Mouse (Mus musculus): Measurements from ENCODE around the gene Dnaja3.
A peak's percentile ranks its signal among the peaks of the same experiment; 100 is the strongest.
"Not testable (repeated sequence)": the region's sequence is repeated elsewhere in the genome, so short reads cannot be mapped to it uniquely, and the experiment has no call there.

The Dnaja3 gene

DNA sequence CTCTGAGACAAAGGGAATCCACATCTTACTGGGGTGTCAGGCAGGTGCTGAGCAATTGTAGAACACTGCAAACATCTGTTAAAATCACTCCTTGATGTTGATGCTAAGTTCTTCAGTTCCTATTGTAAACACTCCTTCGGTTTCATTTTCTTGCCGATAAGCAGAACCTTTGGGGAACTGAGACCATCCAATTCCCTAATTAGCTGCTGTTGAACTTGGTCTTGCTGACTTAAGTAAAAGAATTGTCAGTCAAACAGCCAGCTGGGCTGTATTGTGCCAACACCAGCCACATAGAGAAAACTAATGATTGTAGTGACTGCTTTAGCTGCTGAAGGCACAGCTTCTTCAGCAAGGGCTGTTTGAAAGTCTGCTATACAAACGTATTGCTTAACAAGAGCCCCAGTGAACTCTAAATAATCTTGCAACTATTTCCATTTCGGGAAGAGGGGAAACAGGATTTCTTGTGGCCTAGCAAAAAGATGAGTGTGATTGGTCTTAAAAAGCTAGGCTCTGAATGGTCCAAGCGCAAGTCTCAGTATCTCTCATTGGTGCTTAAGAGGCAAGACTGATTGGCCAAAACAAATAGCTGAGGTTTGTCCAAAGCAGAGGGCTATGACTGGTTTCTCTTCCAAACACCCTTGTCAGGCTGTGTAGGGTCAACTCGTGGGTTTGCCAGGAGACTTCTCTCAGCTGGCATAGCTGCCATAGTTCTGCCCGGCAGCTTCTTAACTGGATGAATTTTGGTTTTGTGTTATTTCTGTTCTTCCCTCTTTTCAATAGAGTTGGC is 82.5 kb downstream of the Dnaja3 start:
- peak; percentile 89 for DNase-seq (ENCODE audit: low read depth, low spot score)

GRCm38 (mm10) chr16:4722915-4723209 is 83.1 kb downstream of the Dnaja3 start:
- DNase-seq (ENCODE audit: low read depth, low spot score), result no peak

- no peak for DNase-seq (ENCODE audit: low read depth, low spot score)
These were observed 85.5 kb downstream of the Dnaja3 start for GRCm38 (mm10) chr16:4725266-4725665.

GRCm38 (mm10) chr16:4725780-4726527 is 86.2 kb downstream of the Dnaja3 start, which contains the start of gene Hmox2:
Gene Hmox2 (plus strand): TSS chr16:4726361.
- peak; percentile 95 for DNase-seq (ENCODE audit: low read depth, low spot score)

GRCm38 (mm10) chr16:4726528-4727128 is 86.8 kb downstream of the Dnaja3 start:
- DNase-seq (ENCODE audit: low read depth, low spot score), result no peak

DNA sequence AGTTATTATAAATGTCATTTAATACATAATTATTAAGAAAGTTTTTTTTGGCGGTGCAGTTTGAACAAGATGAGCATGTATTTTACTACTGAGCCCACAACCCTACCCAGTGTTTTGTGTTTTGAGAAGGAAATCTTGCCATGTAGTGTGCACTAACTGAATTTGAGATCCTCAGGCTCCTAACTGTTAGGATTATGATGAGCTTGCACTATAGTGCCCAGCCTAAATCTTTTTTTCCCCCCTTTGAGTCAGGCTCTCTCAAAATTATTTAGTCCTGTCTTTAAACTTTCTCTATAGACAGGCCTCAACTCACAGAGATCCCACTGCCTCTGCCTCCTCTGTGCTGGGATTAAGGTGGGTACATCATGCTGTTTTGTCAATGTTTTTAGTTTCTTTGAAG is 87.7 kb downstream of the Dnaja3 start:
- no peak for DNase-seq (ENCODE audit: low read depth, low spot score)

DNA sequence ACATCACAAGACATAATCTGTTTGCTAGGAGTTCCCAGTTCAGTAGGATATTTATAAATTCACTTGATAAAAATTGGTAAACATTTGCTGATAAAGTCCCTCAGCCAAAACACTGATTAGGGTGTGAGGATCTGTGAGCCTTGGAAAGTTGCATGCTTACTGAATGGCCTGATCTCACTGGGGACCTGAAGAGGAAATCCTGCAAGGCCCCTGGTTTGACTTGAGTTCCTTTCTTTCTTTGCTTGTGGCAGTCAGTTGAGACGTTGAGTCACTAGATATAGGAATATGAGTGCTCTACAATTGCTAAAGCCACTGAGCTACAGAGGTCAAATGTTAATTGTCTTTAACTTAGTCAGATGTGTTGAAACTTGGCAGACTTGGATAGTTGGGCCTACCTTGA is 88.2 kb downstream of the Dnaja3 start:
- DNase-seq (ENCODE audit: low read depth, low spot score), result no peak

DNA sequence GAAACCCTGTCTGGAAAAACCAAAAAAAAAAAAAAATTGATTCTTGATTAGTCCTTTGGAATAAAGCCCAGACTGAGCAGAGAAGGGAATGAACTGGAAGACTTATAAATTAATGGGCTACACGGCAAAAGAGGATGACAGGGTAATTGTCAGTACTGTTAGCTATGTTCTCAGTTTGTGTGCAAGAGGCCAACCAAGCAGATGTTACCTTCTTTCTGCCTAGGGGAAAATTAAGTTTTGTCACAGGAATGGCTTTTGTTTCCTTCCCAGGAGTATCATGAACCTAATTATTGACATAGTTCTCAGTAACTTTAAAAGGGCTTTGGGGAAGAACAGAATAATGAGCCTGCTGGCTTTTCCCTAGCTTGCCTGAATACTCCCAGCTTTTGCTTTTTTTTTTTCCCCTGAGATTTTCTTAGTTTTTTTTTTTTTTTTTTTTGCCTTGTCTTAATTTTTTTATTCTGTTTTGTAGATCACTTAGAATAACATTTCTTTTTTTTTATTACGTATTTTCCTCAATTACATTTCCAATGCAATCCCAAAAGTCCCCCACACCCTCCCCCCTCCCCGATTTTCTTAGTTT is 91.1 kb downstream of the Dnaja3 start:
- DNase-seq (ENCODE audit: low read depth, low spot score), result no peak

- no peak for DNase-seq (ENCODE audit: low read depth, low spot score)
These were observed 96.5 kb downstream of the Dnaja3 start for GRCm38 (mm10) chr16:4736262-4736661.

DNA sequence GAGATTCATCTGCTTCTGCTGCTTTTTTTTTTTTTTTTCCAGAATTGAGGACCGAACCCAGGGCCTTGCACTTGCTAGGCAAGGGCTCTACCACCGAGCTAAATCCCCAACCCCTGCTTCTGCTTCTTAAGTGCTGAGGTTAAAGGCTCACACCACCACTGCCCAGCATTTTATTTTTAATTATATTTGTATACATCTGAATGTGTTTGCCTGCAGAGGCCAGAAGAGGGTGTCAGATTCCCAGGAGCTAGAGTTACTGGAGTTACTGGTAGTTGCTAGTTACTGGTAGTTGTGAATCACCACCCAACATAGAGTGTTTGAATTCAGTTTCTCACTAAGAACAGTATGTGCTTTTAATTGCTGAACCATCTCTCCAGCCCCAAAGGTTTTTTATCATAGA is 100.2 kb downstream of the Dnaja3 start:
- no peak for DNase-seq (ENCODE audit: low read depth, low spot score)

DNA sequence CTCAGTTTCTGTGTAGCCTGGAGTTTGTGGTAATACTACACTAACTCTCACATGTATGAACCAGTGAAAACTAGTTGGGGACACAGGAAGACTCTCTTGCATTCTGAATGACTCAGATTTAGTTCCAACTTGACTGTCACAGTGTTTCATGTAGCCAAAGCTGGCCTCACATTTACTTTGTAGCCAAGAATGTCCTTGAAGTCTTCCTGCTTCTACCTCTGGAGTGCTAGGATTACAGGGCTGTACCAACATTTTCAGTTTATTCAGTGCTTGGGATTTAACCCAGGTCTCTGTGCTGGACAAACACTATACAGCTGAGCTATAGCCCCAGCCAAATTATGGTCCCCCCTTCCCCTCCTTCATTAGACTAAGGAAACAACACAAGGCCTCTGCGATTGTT is 102.4 kb downstream of the Dnaja3 start:
- DNase-seq (ENCODE audit: low read depth, low spot score), result no peak

DNA sequence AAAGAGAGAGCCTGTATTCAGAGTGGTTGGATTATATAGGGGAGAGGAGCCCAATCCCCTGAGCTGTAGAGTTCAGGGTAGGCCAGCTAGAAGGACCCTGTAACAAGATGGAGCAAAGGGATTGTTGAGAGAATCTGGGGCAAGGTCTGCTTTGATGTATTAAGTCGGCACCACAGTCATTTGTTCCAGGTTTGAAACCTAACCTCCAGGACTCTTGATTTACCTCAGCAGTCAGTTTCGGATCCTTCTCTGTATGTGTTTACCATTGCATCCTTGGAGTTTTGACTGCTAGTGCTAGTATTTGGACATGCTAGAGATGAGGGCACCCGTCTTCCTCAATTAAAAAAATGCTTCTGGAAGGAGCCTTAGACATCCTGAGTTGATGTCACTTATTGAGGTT is 112.4 kb downstream of the Dnaja3 start:
- no peak for DNase-seq (ENCODE audit: low read depth, low spot score)

DNA sequence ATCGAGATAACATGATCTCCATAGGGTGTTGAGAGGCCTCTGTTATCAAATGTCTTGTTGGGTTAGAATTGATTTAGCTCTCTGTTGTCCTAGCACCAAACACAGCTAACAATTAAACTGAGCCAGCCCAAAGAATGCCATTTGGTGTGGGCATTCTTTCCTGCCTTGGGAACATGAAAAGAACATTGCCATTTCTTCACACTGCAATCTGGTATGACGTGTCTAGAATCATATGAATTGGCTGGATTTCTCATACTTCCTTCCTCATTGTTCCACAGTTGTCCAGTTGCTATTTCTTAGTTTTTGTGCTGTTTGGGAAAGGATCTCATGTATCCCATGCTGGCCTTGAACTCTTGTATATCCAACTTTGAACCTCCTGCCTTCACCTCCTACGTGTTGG is 114.3 kb downstream of the Dnaja3 start:
- DNase-seq (ENCODE audit: low read depth, low spot score), result no peak

DNA sequence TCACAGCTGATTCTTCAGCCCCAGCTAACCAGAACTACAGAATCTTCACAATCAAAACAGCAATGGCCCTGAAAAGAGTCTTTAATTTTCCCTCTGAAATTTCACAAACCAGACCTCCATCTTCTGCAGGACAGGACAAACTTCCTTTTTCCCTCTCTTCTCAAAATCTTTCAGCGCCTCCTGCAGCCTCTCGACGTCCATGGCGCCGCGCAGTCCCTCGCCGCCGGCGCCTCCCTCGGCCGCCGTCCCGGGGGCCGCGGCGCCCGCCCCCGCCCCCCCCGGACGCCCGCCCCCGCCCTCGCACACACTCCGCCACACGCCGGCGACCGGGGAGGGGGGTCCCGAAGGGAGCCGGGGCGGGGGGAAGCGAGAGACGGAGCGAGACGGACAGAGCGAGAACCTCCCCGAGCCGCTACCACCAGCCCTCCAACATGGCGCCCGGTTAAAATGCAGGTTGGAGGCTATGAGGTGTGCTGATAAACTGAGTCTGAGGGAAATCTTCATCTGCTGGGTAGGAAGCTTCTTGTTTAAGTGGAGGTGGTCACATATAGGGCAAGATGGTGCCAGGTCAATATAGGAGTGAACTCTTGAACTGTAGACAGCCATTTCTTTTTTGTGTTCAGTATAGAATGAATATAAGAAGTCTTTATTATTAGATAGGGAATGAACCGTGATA is 117.0 kb downstream of the Dnaja3 start:
- not testable (repeated sequence) for DNase-seq (ENCODE audit: low read depth, low spot score)
